Mouse (Mus musculus) embryonic facial prominence, embryonic 10.5 days (tissue): ENCODE results near the gene Hlcs. TPM values are rescaled to one million over a fixed set of nuclear protein-coding genes. Genes with fewer than 3 reads are reported as not detected.

Experiments used
- DNase-seq: peaks from one replicate; pipeline ENCODE4 v3.0.0-alpha.2; 2017; ENCODE audit warnings: low spot score
- H3K27ac ChIP-seq: fragments of 300-500 bp; sonication (generic); replicated peaks from 2 replicates; pipeline ENCODE4 v1.5.1; 2016; ENCODE audit warnings: mild to moderate bottlenecking
- H3K27me3 ChIP-seq: fragments of 300-500 bp; sonication (generic); replicated peaks from 2 replicates; pipeline ENCODE4 v1.6.1; 2016; ENCODE audit warnings: low read depth, mild to moderate bottlenecking; ENCODE audit not compliant: poor library complexity, severe bottlenecking
- H3K36me3 ChIP-seq: fragments of 300-500 bp; sonication (generic); replicated peaks from 2 replicates; pipeline ENCODE4 v1.6.1; 2016; ENCODE audit warnings: mild to moderate bottlenecking, moderate library complexity
- H3K4me1 ChIP-seq: fragments of 300-500 bp; sonication (generic); 2 replicates; pipeline ENCODE4 v1.6.1; 2016
- H3K4me3 ChIP-seq: fragments of 300-500 bp; sonication (generic); 2 replicates; pipeline ENCODE4 v1.5.1; 2016; ENCODE audit warnings: mild to moderate bottlenecking, moderate library complexity
- H3K9me3 ChIP-seq: fragments of 300-500 bp; sonication (generic); 2 replicates; pipeline ENCODE4 v1.6.1; 2016; ENCODE audit warnings: mild to moderate bottlenecking
- WGBS: fragments of 180-500 bp; shearing (Covaris S2); methylation state at CpG from one replicate; pipeline ENCODE4 v1.1.7; 2016; 5-methylcytosine and 5-hydroxymethylcytosine counted together
- polyA plus RNA-seq: library from polyadenylated mRNA; unstranded; fragments of >200 nt; fragmentation: Nextera tagmentation; extraction: Ambion mirVana; gene quantifications from 2 replicates; pipeline ENCODE4 v1.2.1, GENCODE M21; 2016

Hlcs gene
- polyA plus RNA-seq, 1 experiment from 2014 or later = 12.2 TPM

DNA sequence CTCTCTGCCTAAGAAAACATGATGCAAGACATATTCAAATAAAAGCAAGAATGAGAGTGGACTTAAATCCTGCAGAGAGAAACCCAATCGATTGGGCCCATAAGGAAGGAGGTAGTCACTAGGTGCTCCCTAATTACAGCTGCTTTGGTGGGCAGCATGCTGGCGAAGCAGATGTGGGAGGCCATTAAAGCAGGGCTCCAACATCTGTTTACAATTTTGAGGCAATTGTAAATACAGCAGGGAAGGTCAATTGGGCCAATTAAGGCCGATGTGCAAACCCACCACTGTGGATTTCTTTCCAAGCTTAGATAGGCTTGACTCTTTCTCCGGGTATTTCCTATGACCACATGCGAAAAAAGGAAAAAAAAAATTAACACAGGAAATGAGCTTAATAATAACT, 117.5 kb downstream of the Hlcs start:
- DNase-seq = peak; percentile 70
- WGBS = 42% methylated on average over 5 of the region's 5 CpGs
- Histone ChIP-seq H3K4me3 (no peak overlapping the region), H3K27me3 (peaks cover 93% of the 10 kb centered on the region), H3K36me3 (no peaks in the 10 kb centered on the region), H3K27ac (no peak overlapping the region), H3K9me3 (no peaks in the 10 kb centered on the region), H3K4me1 (peaks cover 42% of the 10 kb centered on the region)

DNA sequence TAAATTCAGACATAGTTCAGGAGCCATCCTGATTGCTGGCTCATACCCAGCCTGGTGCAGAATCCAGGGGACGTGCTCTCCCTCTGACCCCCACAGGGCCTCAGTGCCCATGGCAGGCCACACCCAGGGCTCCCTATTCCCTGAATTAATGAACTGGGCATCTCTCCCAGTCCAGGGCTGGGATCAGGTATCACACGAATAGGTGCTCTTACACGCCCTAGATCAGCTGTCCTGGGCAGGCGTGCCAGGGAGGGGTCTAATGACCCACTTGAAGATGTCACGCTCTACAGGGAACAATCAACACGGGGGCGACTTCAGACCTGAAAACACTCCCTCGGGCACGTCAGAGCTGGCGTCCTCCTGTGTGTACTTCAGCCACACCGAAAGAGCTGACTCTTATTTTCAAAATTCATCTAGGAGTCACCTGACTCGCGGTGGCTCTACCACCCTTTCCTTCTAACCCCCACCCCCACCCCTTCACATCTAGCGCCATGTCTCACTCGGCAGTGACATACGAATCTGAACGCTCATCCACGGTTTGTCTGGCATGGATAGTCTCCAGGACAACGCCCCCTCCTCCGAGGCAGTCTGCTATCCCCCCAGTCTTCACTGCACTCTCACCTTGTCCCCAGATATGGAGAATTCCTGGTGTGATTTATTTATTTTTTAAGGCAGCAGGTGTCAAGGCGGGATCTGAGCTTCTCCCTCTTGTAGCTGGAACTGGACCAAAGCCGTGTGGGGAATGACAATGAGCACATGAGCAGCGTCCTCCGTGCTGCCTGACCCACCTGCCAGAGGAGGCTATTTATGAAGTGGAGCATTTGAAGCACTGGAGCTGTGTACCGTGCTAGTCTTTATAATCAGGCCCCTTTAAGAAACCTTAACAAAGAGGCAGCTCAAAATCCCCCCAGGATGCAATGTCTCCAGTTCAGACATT, 121.7 kb downstream of the Hlcs start:
- no peak overlapping the region for H3K4me3 ChIP-seq
- H3K9me3 ChIP-seq = no peaks in the 10 kb centered on the region
- DNase-seq = no peak
- no peaks in the 10 kb centered on the region for H3K36me3 ChIP-seq
- H3K27me3 ChIP-seq = peaks cover 88% of the 10 kb centered on the region
- H3K4me1 ChIP-seq = peaks cover 29% of the 10 kb centered on the region
- WGBS = 86% methylated on average over 25 of the region's 25 CpGs
- no peak overlapping the region for H3K27ac ChIP-seq

DNA sequence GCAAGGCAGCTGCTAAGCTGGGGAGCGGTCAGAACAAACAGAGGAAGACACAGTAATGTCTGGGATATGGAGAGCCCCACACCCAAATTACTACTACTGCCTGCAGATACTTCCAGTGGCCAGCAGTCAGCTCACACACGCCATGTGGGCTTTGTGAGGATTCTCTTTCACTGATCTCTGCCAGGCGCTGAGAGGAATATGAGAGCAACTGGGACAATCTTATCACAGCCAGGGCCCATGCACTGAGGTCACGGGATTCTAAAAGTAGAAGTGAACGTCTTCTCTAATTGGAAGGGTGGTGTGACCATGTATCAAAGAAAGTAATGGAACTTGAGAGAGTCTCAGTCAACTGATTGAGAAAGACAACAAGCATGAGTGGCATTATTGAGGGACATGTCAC, 123.1 kb downstream of the Hlcs start:
- no peaks in the 10 kb centered on the region for H3K9me3 ChIP-seq
- no peaks in the 10 kb centered on the region for H3K36me3 ChIP-seq
- H3K4me1 ChIP-seq = peaks cover 18% of the 10 kb centered on the region
- no peak overlapping the region for H3K4me3 ChIP-seq
- H3K27me3 ChIP-seq = peaks cover 94% of the 10 kb centered on the region
- DNase-seq = no peak
- WGBS = 92% methylated on average over 5 of the region's 5 CpGs
- no peak overlapping the region for H3K27ac ChIP-seq

DNA sequence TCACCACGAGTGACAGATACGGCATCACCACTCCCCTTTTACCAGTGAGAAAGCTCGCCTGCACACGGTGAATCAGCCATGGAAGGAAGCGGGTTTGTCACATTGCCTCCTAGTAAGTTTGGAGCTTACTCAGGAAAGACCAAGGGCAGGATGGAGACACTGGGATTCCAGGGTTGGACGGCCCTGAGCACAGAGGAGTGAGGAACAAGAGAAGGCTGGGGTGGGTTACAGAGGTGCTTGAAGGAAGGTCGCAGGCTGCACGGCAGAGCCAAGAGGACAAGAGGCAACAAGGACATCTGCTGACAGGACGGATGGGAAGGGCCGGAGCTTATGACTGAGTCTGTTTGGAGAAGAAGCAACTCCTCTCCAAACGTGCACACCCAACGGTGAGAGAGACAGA, 126.8 kb downstream of the Hlcs start:
- 85% methylated on average over 12 of the region's 12 CpGs for WGBS
- peaks cover 6% of the 10 kb centered on the region; the same call in 1 of the 2 replicates for H3K4me1 ChIP-seq
- DNase-seq = no peak
- H3K36me3 ChIP-seq = no peaks in the 10 kb centered on the region
- no peak overlapping the region for H3K27ac ChIP-seq
- peaks cover 94% of the 10 kb centered on the region for H3K27me3 ChIP-seq
- no peaks in the 10 kb centered on the region for H3K9me3 ChIP-seq
- no peak overlapping the region for H3K4me3 ChIP-seq

DNA sequence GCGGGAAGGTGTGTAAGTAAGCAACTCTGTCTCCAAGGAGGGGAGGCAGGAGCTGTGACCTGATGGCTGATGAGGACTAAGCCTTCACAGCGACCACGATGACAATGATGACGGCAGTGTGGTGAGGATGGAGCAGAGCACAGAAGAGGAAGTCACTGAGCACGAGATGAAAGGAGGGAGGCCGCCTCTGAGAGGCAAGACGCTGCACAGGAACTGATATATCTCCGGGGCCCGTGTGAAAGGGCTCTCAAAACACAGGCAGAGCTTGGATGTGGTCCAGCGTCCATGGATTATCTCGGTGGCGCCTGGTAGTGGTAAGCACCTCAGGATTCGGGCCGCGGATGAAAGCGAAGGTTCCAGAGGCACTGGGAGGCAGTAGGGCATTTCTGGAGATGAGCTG, 127.9 kb downstream of the Hlcs start:
- H3K4me1 ChIP-seq = peaks cover 12% of the 10 kb centered on the region
- H3K36me3 ChIP-seq = no peaks in the 10 kb centered on the region
- peaks cover 94% of the 10 kb centered on the region for H3K27me3 ChIP-seq
- no peak for DNase-seq
- no peak overlapping the region for H3K4me3 ChIP-seq
- no peak overlapping the region for H3K27ac ChIP-seq
- 83% methylated on average over 16 of the region's 16 CpGs for WGBS
- H3K9me3 ChIP-seq = no peaks in the 10 kb centered on the region

DNA sequence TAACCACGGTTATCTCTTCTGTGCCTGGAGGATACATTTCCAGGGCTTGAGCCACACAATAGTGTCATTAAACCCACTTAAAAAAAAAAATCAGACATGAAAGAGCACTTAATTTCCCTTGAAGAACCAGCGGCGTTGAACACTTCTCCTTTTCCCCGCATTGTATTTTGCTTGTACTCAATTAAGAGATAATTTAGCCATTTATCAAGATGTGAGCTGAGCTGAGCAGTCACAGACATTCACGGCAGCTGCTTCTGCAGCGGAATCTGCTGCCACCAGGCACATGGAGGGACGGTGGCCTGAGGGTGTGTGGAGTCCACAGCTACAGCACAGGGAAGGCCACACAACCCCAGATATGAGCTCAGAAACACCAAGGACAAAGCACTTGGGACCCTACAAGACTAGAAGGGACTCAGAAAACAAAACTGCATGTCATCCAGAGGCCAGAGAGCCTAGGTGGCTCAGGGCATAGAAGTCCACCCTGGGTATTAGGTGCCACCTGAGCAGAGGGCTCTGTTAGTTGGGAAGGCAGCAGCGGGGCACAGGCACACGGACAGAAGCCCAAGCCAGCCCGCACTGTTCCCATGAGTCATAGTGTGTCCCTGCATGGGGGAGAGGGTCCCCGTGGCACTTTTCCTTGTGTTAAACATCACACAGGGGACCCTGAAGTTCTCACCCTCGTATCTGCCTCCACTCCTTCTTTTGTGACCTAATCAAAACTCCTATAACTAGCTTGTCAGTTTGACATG, 133.1 kb downstream of the Hlcs start:
- Histone ChIP-seq H3K36me3 (no peaks in the 10 kb centered on the region), H3K27me3 (peaks cover 100% of the 10 kb centered on the region), H3K4me3 (peak overlapping the region; percentile 39), H3K4me1 (peaks cover 42% of the 10 kb centered on the region), H3K9me3 (no peaks in the 10 kb centered on the region), H3K27ac (peak overlapping the region; percentile 48; the same call in 1 of the 2 replicates)
- WGBS = 37% methylated on average over 12 of the region's 12 CpGs
- DNase-seq = no peak

DNA sequence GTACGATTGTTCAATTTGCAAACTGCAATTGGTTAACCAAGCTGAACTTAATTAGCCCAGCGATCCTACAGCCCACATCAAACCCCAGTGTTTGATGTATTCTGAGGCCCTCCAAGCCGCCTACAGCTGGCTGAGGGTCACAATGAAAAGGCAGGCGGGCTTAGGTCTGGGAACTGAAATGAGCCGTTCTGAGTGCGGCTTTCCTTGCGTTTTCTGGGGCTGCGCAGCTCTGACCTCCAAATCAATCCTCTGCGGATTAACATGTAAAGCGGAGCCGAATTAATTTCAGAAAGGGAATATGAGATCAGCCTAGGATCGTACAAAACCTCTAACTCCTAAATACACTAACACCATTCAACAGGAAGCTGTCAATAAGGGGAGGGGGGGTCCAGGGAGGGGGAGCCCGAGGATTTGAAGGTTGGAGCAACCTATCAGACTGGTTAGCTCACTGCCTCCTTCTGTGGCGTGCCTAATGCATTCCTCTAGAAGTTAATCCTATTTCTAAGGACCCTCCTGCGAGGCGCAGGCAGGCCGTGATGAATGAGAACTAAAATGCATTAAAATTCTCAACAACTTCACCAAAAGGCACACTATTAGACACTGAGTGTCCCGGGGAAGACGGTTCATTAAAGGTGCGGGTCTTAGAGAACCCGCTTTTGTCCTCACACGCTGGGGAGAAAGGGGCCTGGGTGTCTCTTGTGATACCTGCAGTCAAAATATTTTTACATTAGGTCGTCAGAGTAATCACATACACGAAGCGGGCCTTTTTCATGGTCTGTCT, 133.8 kb downstream of the Hlcs start:
- no peaks in the 10 kb centered on the region for H3K36me3 ChIP-seq
- peaks cover 100% of the 10 kb centered on the region for H3K27me3 ChIP-seq
- peak overlapping the region; percentile 39 for H3K4me3 ChIP-seq
- H3K27ac ChIP-seq = peak overlapping the region; percentile 48
- WGBS = 5% methylated on average over 25 of the region's 25 CpGs
- DNase-seq = peak; percentile 58
- peaks cover 42% of the 10 kb centered on the region for H3K4me1 ChIP-seq
- no peaks in the 10 kb centered on the region for H3K9me3 ChIP-seq

DNA sequence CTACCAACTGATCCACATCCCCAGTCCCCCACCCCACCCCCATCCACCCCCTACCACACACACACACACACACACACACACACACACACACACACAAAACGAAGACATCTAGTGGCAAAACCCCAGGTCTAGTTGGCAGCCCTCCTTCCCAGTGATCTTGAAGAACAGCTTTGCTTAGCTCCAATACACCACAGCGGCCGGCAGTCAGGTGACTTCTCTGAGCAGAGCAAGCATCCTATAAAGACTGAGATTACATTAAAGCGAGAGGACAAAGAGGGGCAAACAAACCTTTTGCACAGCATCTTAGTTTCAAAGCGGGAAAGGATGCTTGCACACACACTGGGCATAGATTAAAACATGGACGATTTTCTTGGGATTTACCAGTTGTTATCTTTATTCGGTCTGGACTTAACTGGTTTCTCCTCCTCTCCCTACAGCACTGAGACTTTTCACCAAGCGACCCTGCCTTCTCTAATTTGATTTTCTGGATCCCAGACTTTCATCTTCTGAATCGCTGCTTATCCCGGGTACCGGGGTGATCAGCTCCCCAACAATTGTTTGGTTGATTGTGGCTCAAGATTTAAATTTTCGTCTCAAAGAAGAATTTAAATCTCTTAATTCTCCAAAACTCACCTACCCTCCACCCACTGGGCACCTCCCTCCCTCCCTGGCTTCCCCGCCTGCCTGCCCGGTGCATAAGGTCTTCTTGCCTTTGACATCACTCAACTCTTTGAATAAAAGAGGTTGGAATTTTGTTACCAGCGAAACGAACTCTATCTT, 134.7 kb downstream of the Hlcs start:
- WGBS = 34% methylated on average over 16 of the region's 16 CpGs
- Histone ChIP-seq H3K4me3 (peak overlapping the region; percentile 39; the same call in 1 of the 2 replicates), H3K9me3 (no peaks in the 10 kb centered on the region), H3K36me3 (no peaks in the 10 kb centered on the region), H3K4me1 (peaks cover 42% of the 10 kb centered on the region), H3K27me3 (peaks cover 100% of the 10 kb centered on the region), H3K27ac (no peak overlapping the region; the same call in 1 of the 2 replicates)
- no peak for DNase-seq

DNA sequence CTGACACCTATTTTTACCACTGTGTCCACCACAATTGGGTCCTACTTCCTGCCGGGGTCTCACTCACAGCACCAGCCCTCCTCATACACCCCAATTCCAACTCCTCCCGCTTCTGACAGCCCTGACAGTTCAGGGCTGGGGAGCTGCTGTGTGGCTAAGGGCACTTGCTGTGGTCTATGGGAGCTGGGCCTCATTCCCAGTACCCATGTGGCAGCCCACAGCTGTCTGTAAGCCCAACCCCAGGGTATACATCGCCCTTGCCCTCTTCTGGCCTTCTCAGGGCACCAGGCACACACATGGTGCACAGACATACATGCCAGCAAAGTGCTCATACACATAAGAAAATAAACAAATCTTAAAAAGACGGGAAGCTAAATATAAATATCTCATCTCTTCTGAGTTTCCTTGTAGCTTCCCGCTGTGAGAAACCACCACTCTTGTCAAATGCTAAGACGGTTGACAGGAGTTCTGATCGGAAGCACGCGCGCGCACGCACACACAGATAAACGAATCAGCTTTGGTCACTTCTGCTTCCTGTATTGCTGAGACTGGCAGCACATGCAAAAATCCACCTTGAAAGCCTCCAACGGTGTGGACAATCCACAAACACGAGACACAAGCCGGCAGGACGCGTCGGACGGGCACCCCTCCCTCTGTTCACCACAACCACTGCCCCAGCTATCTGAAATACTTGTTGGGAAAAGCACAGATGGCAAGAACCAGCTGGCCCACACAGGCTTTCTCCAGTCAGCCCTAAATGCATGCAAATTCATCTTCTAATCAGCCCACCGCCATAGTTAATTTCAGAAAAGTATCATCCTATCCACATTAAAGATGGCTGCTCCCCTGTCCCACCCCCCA, 136.1 kb downstream of the Hlcs start:
- 84% methylated on average over 21 of the region's 21 CpGs for WGBS
- DNase-seq = no peak
- H3K36me3 ChIP-seq = no peaks in the 10 kb centered on the region
- H3K9me3 ChIP-seq = no peaks in the 10 kb centered on the region
- peaks cover 100% of the 10 kb centered on the region for H3K27me3 ChIP-seq
- H3K4me3 ChIP-seq = no peak overlapping the region
- H3K4me1 ChIP-seq = peaks cover 40% of the 10 kb centered on the region
- H3K27ac ChIP-seq = no peak overlapping the region

DNA sequence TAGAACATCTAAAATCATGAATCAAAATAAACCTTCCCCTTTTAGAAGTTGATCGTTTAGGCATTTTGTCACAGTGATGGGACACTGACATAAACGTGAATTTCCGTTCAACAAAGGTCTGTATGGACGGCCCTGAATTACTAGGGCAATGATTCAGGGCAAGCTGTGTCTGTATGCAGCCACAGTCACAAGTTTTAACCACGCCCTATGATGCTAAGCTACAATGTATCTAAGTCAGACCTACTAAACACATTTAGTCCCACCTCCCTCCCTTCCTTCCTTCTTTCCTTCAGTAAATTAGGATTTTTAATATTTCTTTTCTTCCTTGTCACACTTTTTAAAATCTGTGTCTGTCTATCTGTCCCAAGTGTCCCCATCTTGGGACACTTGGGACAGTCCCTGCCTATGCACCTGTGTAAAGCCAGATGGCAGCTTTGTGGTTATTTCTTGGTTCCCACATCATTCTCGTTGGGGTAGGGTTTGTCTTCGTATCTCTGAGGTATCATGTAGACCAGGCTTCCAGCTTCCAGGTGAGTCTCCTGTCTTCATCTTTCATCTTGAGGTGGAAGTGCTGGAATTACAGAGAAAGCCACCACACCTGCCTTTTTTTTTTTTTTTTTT, 137.9 kb downstream of the Hlcs start:
- Histone ChIP-seq H3K4me1 (peaks cover 35% of the 10 kb centered on the region), H3K27me3 (peaks cover 100% of the 10 kb centered on the region), H3K9me3 (no peaks in the 10 kb centered on the region), H3K4me3 (no peak overlapping the region), H3K36me3 (no peaks in the 10 kb centered on the region), H3K27ac (no peak overlapping the region)
- WGBS = 81% methylated on average over 7 of the region's 7 CpGs
- no peak for DNase-seq

DNA sequence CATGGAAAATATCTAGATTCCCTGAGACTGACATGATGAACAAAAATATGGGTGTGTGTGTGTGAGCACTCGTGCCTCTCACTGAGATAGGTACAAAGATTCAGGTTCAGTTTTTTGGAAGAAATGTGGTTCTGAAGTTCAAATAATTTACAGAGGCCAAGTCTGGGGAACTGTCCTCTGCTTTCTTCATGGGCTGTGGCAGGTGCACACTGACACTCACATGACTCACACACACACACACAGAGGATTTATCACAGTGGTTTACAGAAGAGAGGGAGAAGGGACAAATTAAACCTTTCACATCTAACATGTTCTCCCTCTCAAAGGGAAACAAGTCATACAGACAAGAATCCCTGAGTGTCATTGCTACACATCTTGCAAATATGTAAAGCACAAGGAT, 140.0 kb downstream of the Hlcs start:
- Histone ChIP-seq H3K9me3 (no peaks in the 10 kb centered on the region), H3K27me3 (peaks cover 98% of the 10 kb centered on the region), H3K4me1 (peaks cover 20% of the 10 kb centered on the region), H3K4me3 (no peak overlapping the region), H3K27ac (no peak overlapping the region), H3K36me3 (no peaks in the 10 kb centered on the region; the same call in 1 of the 2 replicates)
- WGBS = 90% methylated on average over 1 of the region's 1 CpGs
- DNase-seq = no peak
